Mouse (Mus musculus): ENCODE data around the gene Ppp4r3a. TPM values are rescaled to one million over a fixed set of nuclear protein-coding genes. Genes with fewer than 3 reads are reported as not detected.

The Ppp4r3a gene
- polyA plus RNA-seq, 1 experiment from 2014 or later: 41.3 TPM

DNA sequence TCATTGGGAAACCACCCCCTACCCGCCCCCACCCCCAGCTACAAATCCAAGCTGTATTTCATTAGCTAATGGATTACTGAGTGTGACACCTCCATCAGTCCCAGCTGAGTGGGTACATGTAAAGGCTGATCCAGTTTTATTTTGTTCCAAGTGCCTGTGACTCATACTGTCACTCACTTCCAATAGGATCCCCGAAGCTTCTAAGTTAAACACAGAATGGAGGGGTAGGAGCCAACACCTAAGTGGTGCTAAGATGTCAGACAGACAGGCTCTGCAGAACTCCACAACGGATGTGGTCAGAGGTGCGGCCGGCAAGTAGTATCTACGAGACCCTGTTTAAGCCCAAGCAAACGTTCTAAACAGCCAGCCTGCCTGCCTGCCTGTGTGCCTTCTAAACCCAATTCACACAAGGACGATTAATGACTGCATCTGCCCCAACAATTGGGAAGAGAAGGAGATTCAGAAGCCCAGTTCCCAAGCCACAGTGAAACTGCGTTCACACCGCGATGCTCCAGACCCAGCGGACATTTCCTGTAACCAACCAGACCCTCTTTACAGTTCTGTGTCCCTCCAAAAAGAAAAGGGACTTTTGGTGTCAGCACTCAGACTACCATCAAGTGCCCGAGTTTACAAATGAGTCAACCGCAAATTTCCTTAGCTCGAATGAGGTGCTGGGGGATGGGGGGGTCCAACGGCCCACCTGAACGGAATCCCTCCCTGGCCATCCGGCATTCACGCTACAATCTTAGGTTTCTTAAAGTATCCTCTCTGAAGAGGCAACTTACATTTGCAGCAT lies 55.9 kb downstream of the Ppp4r3a start:
- peaks cover 31% of the 10 kb centered on the region for H3K4me1 ChIP-seq
- ATAC-seq (ENCODE audit: borderline replicate concordance, extremely low read depth, low FRiP score, low TSS enrichment): no peak
- H3K27ac ChIP-seq: peak overlapping the region; percentile 43; the same call in 1 of the 2 replicates
- H3K27me3 ChIP-seq: peaks cover 27% of the 10 kb centered on the region
- peak overlapping the region; percentile 94 for H3K4me2 ChIP-seq
- H3K9ac ChIP-seq: peak overlapping the region; percentile 74; the same call in 1 of the 2 replicates
- WGBS: 2% methylated on average over 19 of the region's 19 CpGs
- H3K9me3 ChIP-seq: no peaks in the 10 kb centered on the region
- H3K36me3 ChIP-seq: no peaks in the 10 kb centered on the region
- peak overlapping the region; percentile 68 for H3K4me3 ChIP-seq

DNA sequence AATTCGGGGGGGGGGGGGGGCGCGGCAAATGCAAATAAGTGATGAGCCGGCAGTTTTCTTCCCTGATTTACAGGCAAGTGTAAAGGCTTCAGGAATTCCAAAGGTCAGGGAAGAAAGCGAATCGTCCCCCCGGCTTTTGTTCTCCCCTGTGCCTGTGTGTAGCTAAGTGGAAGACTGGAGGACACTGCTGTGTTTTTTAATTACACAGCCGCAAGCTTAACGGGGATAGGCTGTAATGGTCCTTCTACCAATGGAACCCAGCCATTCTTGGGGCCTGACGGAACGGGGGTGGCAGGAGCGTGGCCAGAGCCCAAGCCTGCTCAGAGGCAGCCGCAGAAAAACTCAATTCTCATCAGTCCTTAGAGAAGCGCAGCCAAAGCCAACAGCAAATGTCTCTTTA lies 56.6 kb downstream of the Ppp4r3a start:
- Histone ChIP-seq H3K36me3 (no peaks in the 10 kb centered on the region), H3K27me3 (peaks cover 27% of the 10 kb centered on the region), H3K27ac (peak overlapping the region; percentile 43; the same call in 1 of the 2 replicates), H3K4me1 (peaks cover 37% of the 10 kb centered on the region), H3K4me2 (peak overlapping the region; percentile 94), H3K9ac (peak overlapping the region; percentile 74; the same call in 1 of the 2 replicates), H3K9me3 (no peaks in the 10 kb centered on the region), H3K4me3 (peak overlapping the region; percentile 68)
- WGBS: 16% methylated on average over 14 of the region's 14 CpGs
- no peak for ATAC-seq (ENCODE audit: borderline replicate concordance, extremely low read depth, low FRiP score, low TSS enrichment)

DNA sequence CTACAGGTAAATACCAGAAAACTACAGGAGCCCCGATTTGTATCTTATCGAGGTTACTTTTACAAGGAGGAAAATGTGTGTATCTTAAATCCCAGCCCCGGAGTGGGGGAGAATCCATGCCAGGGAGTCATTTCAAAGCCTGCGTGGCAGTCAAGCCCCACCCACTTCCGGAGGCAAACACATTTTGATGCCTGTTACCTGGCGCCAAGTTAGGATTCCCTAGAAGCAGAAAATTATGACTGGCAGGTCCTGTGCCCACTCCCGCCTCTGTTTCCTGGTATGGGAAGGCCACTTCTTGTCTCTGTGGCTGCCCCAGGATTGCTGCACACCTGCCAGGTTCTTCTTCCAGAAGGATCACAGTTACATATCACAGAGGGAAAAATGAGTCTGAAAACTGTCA lies 57.0 kb downstream of the Ppp4r3a start:
- Histone ChIP-seq H3K36me3 (no peaks in the 10 kb centered on the region), H3K4me1 (peaks cover 37% of the 10 kb centered on the region), H3K9ac (0 out of 2 replicates have a peak overlapping the region, but pooled peaks have one; percentile 74), H3K4me3 (peak overlapping the region; percentile 68), H3K9me3 (no peaks in the 10 kb centered on the region), H3K27ac (0 out of 2 replicates have a peak overlapping the region, but pooled peaks have one; percentile 71), H3K27me3 (peaks cover 27% of the 10 kb centered on the region), H3K4me2 (peak overlapping the region; percentile 94)
- ATAC-seq (ENCODE audit: borderline replicate concordance, extremely low read depth, low FRiP score, low TSS enrichment): no peak
- WGBS: 49% methylated on average over 7 of the region's 7 CpGs

- Histone ChIP-seq H3K36me3 (no peaks in the 10 kb centered on the region), H3K9ac (no peak overlapping the region), H3K4me3 (no peak overlapping the region), H3K27me3 (peaks cover 27% of the 10 kb centered on the region), H3K4me2 (peak overlapping the region; percentile 94; the same call in 1 of the 2 replicates), H3K27ac (peak overlapping the region; percentile 71), H3K9me3 (no peaks in the 10 kb centered on the region), H3K4me1 (peaks cover 42% of the 10 kb centered on the region)
- WGBS: 74% methylated on average over 4 of the region's 4 CpGs
- ATAC-seq (ENCODE audit: borderline replicate concordance, extremely low read depth, low FRiP score, low TSS enrichment): no peak
Measured at GRCm38 (mm10) chr12:101026025-101026424, 57.5 kb downstream of the Ppp4r3a start.

GRCm38 (mm10) chr12:101025379-101025778 lies 58.1 kb downstream of the Ppp4r3a start:
- Histone ChIP-seq H3K4me3 (no peak overlapping the region), H3K27me3 (peaks cover 27% of the 10 kb centered on the region), H3K4me1 (peaks cover 48% of the 10 kb centered on the region), H3K27ac (peak overlapping the region; percentile 71), H3K36me3 (no peaks in the 10 kb centered on the region), H3K4me2 (peak overlapping the region; percentile 94; the same call in 1 of the 2 replicates), H3K9me3 (no peaks in the 10 kb centered on the region), H3K9ac (no peak overlapping the region)
- WGBS: 38% methylated on average over 7 of the region's 7 CpGs
- peak; percentile 50; the same call in 1 of the 2 replicates for ATAC-seq (ENCODE audit: borderline replicate concordance, extremely low read depth, low FRiP score, low TSS enrichment)

DNA sequence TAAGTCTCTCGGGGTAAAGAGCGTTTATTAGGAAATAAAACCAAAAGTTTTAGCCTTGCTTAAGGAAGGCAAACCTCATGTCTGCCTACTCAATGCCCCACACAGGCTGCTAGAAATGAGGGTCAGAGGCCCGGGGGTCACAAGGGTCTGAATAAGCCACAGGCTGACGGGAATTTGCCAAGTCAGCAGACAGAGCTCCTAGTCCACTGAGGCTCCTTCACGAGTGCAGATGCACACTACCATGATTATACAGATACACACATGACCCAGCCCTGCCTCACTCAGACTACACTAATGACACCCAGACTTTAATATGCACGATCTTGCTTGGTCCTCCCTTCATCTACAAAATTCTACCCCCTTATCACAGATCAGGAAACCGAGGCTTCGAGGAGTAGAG lies 58.7 kb downstream of the Ppp4r3a start:
- H3K27me3 ChIP-seq: peaks cover 27% of the 10 kb centered on the region
- no peaks in the 10 kb centered on the region for H3K36me3 ChIP-seq
- peaks cover 53% of the 10 kb centered on the region for H3K4me1 ChIP-seq
- 54% methylated on average over 8 of the region's 8 CpGs for WGBS
- H3K9me3 ChIP-seq: no peaks in the 10 kb centered on the region
- no peak for ATAC-seq (ENCODE audit: borderline replicate concordance, extremely low read depth, low FRiP score, low TSS enrichment)
- no peak overlapping the region for H3K4me3 ChIP-seq
- H3K27ac ChIP-seq: peak overlapping the region; percentile 71
- H3K4me2 ChIP-seq: peak overlapping the region; percentile 94; the same call in 1 of the 2 replicates
- no peak overlapping the region for H3K9ac ChIP-seq

DNA sequence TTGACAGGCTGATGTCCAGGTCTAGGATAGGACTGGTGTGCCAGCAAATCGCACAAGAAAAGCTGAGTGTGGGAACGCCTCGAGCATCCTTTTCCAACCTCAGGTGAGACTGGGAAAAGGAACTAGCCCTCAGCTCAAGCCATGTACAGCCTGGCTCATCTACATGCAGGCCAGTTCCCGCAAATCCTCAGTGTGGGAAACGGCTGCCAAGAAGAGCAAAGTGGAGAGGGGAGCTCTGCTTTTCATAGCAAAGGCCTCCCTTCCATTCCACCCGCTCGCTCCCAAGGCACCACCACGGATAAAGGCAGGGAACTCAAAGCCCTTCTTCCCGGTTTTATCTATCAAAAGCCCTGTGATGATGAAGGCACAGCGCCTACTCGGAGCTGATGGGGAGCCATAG lies 60.4 kb downstream of the Ppp4r3a start:
- Histone ChIP-seq H3K36me3 (no peaks in the 10 kb centered on the region; the same call in 1 of the 2 replicates), H3K9ac (no peak overlapping the region), H3K4me1 (peaks cover 70% of the 10 kb centered on the region), H3K4me2 (no peak overlapping the region), H3K27me3 (peaks cover 18% of the 10 kb centered on the region; the same call in 1 of the 2 replicates), H3K9me3 (no peaks in the 10 kb centered on the region), H3K4me3 (no peak overlapping the region), H3K27ac (peak overlapping the region; percentile 12; the same call in 1 of the 2 replicates)
- ATAC-seq (ENCODE audit: borderline replicate concordance, extremely low read depth, low FRiP score, low TSS enrichment): no peak
- 69% methylated on average over 11 of the region's 11 CpGs for WGBS

GRCm38 (mm10) chr12:101022353-101022752 lies 61.1 kb downstream of the Ppp4r3a start:
- H3K4me2 ChIP-seq: 0 out of 2 replicates have a peak overlapping the region, but pooled peaks have one; percentile 10
- WGBS: 73% methylated on average over 8 of the region's 8 CpGs
- no peak for ATAC-seq (ENCODE audit: borderline replicate concordance, extremely low read depth, low FRiP score, low TSS enrichment)
- peaks cover 11% of the 10 kb centered on the region; the same call in 1 of the 2 replicates for H3K27me3 ChIP-seq
- no peak overlapping the region for H3K9ac ChIP-seq
- no peak overlapping the region for H3K4me3 ChIP-seq
- no peaks in the 10 kb centered on the region; the same call in 1 of the 2 replicates for H3K36me3 ChIP-seq
- peaks cover 78% of the 10 kb centered on the region for H3K4me1 ChIP-seq
- H3K27ac ChIP-seq: peak overlapping the region; percentile 89
- H3K9me3 ChIP-seq: no peaks in the 10 kb centered on the region

DNA sequence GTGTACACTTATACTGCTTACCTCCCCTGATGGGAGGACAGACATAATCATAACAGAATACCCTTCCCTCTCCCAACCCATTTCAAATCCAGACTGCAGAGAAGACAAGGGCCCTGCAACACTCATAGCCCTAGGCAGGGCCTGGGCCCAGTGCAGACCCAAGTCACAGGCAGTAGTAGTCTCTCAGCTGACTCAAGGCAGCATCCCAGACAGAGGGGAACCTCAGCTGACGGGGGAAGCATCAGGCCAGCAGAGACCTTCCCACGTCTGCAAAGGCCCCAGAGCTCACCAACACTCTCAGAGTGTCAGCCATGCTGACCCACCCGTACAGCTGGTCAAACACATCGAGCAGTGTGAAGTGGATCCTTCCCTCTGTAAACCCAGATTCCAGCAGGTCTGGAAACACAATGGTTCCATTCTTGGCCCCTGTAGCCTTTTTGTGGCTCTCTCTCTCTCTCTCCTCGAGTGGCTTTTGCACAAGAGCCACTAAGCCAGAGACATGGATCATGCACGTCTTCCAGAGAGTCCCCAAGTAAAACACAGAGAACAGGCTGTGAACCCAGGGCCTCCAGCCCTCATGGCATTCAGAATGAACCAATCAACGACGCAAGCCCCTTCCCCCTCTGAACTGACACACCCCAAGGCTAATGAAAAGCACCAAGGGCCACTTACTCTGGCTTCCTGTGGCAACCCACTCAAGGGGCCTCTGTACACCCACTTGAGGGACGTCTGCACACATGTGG lies 61.8 kb downstream of the Ppp4r3a start:
- H3K9me3 ChIP-seq: no peaks in the 10 kb centered on the region
- H3K4me3 ChIP-seq: no peak overlapping the region
- peaks cover 5% of the 10 kb centered on the region; the same call in 1 of the 2 replicates for H3K27me3 ChIP-seq
- H3K4me1 ChIP-seq: peaks cover 83% of the 10 kb centered on the region
- H3K9ac ChIP-seq: no peak overlapping the region
- peak overlapping the region; percentile 89 for H3K27ac ChIP-seq
- ATAC-seq (ENCODE audit: borderline replicate concordance, extremely low read depth, low FRiP score, low TSS enrichment): peak; percentile 68
- H3K4me2 ChIP-seq: 0 out of 2 replicates have a peak overlapping the region, but pooled peaks have one; percentile 12
- WGBS: 49% methylated on average over 9 of the region's 9 CpGs
- H3K36me3 ChIP-seq: no peaks in the 10 kb centered on the region; the same call in 1 of the 2 replicates

DNA sequence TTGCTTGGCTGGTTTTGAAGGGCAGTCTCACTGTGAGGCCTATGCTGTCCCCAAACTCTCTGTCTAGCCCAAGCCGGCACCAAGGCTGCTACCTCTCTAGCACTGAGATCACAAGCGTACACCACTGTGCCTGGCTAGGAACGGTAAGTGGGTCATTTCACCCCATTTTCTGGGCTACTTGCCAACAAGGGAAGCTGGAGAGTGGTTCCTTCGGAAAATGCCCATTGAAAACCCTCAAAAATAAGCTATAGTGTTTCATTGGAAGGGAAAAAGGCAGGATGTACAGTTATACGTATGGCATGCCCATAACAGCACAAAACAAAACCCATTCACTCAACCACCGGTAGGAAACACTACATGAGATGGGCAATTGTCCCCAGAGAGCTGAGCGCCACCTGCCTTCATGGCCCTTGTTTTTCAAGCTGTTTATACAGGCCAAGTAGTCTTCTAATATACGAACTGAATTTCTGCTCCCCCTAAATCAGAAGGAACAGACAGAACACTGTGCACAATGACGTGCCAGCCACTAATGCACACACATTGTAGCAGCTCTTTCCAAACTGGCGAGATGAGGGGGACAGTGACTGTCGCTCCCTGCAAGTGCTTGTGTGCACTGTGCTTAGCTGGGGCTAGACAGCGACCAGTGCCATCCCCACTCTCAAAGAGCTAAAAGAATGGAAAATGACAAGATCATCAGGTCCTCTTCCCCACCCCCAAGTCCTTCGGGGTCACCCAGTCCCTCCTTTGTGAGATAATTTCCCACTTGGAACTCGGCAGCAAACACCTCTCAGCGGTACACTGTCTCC lies 63.1 kb downstream of the Ppp4r3a start:
- no peak overlapping the region for H3K9ac ChIP-seq
- ATAC-seq (ENCODE audit: borderline replicate concordance, extremely low read depth, low FRiP score, low TSS enrichment): peak; percentile 47

GRCm38 (mm10) chr12:101019443-101019842 lies 64.1 kb downstream of the Ppp4r3a start:
- WGBS: 83% methylated on average over 7 of the region's 7 CpGs
- Histone ChIP-seq H3K9me3 (no peaks in the 10 kb centered on the region), H3K4me1 (peaks cover 87% of the 10 kb centered on the region), H3K4me3 (no peak overlapping the region), H3K4me2 (no peak overlapping the region), H3K27ac (peak overlapping the region; percentile 89), H3K9ac (no peak overlapping the region), H3K27me3 (no peaks in the 10 kb centered on the region), H3K36me3 (no peaks in the 10 kb centered on the region; the same call in 1 of the 2 replicates)
- no peak for ATAC-seq (ENCODE audit: borderline replicate concordance, extremely low read depth, low FRiP score, low TSS enrichment)

More for the DNA sequence above, 63.1 kb downstream of the Ppp4r3a start:
- WGBS: 61% methylated on average over 15 of the region's 15 CpGs
- Histone ChIP-seq H3K27ac (peak overlapping the region; percentile 89), H3K4me1 (peaks cover 85% of the 10 kb centered on the region), H3K4me3 (no peak overlapping the region), H3K4me2 (no peak overlapping the region), H3K36me3 (no peaks in the 10 kb centered on the region; the same call in 1 of the 2 replicates), H3K9me3 (no peaks in the 10 kb centered on the region), H3K27me3 (no peaks in the 10 kb centered on the region)

All from lung, embryonic 15.5 days (tissue).